Mouse (Mus musculus) frontal cortex, postnatal 25 days (tissue): Measurements from ENCODE around the gene Vps9d1.
"Not testable (repeated sequence)": the region's sequence is repeated elsewhere in the genome, so short reads cannot be mapped to it uniquely, and the experiment has no call there.

ENCODE experiments used
- DNase-seq, 2 experiments: peaks; one replicate each; pipeline ENCODE4 v3.0.0; 2022; ENCODE audit warnings: low spot score in 2 of 2

Gene Vps9d1

GRCm38 (mm10) chr8:123215430-123215829, 38.7 kb downstream of the Vps9d1 start:
- no peak for DNase-seq

DNA sequence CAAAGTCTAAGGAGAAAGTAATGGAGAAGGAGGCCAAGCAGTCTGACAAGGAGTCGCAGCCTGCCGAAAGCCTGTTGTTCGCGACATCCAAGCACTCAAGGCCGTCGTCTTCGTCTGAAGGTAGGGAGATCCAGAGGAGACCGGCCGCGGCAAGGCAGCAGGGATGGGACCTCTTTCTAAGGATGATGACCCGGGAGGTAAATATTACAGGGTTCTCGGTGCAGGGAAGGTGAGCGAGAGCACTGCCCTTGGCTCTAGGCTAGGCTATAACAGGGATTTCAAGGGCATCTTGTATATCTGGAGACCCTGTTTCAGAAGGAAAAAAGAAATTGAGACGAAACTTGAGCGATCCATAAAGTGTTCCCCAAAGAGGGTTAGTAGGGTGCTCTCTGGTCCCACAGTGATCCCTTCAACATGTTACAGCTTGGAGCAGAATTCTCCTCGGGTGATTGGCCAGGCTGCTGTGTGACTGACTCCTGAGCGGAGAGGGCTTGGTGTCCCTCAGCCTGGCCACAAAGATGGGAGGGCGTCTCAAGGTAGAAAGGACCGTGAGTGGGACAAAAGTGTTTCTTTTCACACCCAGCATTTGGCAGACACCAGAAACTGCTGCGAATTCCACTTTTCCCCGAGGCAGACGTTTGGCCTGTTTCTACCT, 40.9 kb downstream of the Vps9d1 start:
- no peak for DNase-seq

DNA sequence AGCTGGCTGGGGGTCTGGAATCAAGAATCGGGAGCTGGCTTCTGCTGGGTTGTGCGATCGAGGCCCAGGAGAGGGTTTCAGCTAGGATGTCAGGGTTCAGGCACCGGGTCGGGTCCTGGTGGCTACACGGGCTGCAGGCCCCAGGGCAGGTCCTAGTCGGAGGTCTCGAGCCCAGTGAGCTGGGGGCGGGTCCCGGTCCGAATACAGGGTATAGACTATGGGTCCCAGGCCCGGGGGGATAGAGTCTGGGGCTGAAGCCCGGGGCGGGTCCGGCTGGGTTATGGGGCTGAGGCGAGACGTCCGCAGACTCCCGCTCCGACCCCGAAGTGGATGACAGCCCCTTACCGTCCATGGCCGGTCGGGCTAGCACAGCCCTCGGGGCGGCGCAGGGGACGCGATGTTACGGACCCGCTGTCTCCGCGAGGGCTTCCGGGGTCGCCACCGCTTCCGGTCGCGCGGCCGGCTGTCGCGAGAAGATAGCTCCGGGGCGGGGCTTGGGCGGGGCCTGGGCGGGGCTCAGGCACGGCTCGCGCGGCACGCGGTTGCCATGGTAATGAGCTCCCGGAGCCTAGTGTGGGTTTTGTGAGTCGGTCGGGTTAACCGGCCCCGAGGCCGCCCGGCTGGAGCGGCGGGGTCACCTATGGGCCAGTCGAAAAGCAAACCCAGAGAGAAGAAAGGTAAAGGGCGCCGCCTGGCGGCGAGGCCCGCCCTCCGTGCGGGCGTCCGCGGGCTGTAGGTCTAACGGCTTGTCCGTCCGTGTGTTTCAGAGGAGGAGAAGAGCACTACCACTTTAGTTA, 41.6 kb downstream of the Vps9d1 start, which contains the start of the genes Chmp1a and Spata33:
Gene Chmp1a, minus strand, starts transcription at position 443 of the 797 bp plus-strand sequence.
Gene Spata33, plus strand, starts transcription at position 512 of the 797 bp plus-strand sequence.
- DNase-seq: peak; percentile 72

GRCm38 (mm10) chr8:123211876-123212275, 42.3 kb downstream of the Vps9d1 start:
- DNase-seq: no peak

DNA sequence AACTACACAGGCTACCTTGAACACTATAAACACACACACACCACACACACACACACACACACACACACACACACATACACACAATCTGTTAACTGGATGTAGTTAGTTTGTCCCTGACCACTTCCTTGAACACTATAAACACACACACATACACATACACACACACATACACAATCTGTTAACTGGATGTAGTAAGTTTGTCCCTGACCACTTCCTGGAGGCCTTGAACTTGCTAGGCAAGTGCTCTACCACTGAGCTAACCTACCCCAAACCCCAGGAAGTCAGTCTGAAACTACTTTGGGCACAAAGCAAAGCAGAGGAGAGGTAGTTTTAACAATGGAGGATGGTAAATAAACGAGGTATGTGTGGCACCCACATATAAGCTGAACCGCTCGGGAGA, 50.6 kb downstream of the Vps9d1 start:
- no peak for DNase-seq

GRCm38 (mm10) chr8:123202288-123202687, 51.9 kb downstream of the Vps9d1 start:
- DNase-seq: peak; percentile 53 to 60

- DNase-seq: no peak
Observed at GRCm38 (mm10) chr8:123199864-123200263, 54.3 kb downstream of the Vps9d1 start.

- DNase-seq: not testable (repeated sequence)
Observed at GRCm38 (mm10) chr8:123197016-123197415, 57.1 kb downstream of the Vps9d1 start.

- no peak for DNase-seq
Observed at GRCm38 (mm10) chr8:123193771-123194170, 60.4 kb downstream of the Vps9d1 start.
